Mouse (Mus musculus) embryonic facial prominence, embryonic 15.5 days (tissue): ENCODE data around the gene Zdhhc8. TPM values are rescaled to one million over a fixed set of nuclear protein-coding genes. Genes with fewer than 3 reads are reported as not detected.
A peak's percentile ranks its signal among the peaks of the same experiment; 100 is the strongest.

Experiments used
- ATAC-seq: fragments of 200-750 bp; cut with Nextera tagmentation; 2 replicates; pipeline ENCODE4 v1.8.0; 2017; ENCODE audit warnings: low read depth, moderate TSS enrichment; ENCODE audit not compliant: insufficient number of reproducible peaks, low FRiP score, low TSS enrichment
- H3K27ac ChIP-seq: fragments of 300-500 bp; sonication (generic); replicated peaks from 2 replicates; pipeline ENCODE4 v1.5.1; 2015; ENCODE audit warnings: mild to moderate bottlenecking, inconsistent platforms
- H3K27me3 ChIP-seq: fragments of 300-500 bp; sonication (generic); 2 replicates; pipeline ENCODE4 v1.6.1; 2015; ENCODE audit warnings: inconsistent platforms
- H3K36me3 ChIP-seq: fragments of 300-500 bp; sonication (generic); 2 replicates; pipeline ENCODE4 v1.6.1; 2015; ENCODE audit warnings: mild to moderate bottlenecking, inconsistent platforms
- H3K4me1 ChIP-seq: fragments of 300-500 bp; sonication (generic); 2 replicates; pipeline ENCODE4 v1.6.1; 2015; ENCODE audit warnings: inconsistent platforms
- H3K4me2 ChIP-seq: fragments of 300-500 bp; sonication (generic); replicated peaks from 2 replicates; pipeline ENCODE4 v1.6.1; 2015; ENCODE audit warnings: mild to moderate bottlenecking, inconsistent platforms
- H3K4me3 ChIP-seq: fragments of 300-500 bp; sonication (generic); replicated peaks from 2 replicates; pipeline ENCODE4 v1.5.1; 2015; ENCODE audit warnings: mild to moderate bottlenecking, inconsistent platforms
- H3K9ac ChIP-seq: fragments of 300-500 bp; sonication (generic); 2 replicates; pipeline ENCODE4 v1.6.1; 2015; ENCODE audit warnings: inconsistent platforms
- H3K9me3 ChIP-seq: fragments of 300-500 bp; sonication (generic); replicated peaks from 2 replicates; pipeline ENCODE4 v1.6.1; 2016; ENCODE audit warnings: inconsistent platforms
- WGBS: fragments of 180-500 bp; shearing (Covaris S2); methylation state at CpG from one replicate; pipeline ENCODE4 v1.1.7; 2015; 5-methylcytosine and 5-hydroxymethylcytosine counted together
- microRNA counts: library from miRNA; unstranded; fragments of <30 nt; microRNA quantifications from one replicate; lab custom pipeline; 2016
- microRNA-seq: library from miRNA; unstranded; fragments of <30 nt; microRNA quantifications from one replicate; pipeline ENCODE4, GENCODE M21; 2016; ENCODE audit warnings: borderline number of aligned reads
- polyA plus RNA-seq: library from polyadenylated mRNA; unstranded; fragments of >200 nt; fragmentation: Nextera tagmentation; extraction: Ambion mirVana; gene quantifications from 2 replicates; pipeline ENCODE4 v1.2.1, GENCODE M21; 2015

Gene Zdhhc8
- polyA plus RNA-seq, 1 experiment from 2014 or later, result 24.3 TPM

DNA sequence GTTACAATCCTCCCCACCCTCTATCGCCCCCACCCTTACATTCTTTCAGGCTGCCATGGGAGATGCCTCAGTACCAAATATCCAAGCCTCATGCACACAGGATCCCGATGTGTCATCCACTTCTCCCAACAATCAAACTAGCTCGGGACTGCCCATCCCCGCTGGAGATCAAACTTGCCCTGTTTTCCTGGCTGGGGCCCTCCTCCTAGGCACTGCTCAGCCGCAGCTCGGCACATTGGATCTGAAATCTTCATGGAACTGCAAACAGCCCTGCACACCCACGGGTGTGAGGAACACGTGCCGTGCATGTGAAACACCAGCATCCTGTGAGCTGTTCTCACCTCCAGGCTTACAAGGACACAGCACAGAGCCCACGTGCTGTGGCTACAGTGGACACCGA, 61.1 kb downstream of the Zdhhc8 start:
- H3K9me3 ChIP-seq, result no peaks in the 10 kb centered on the region
- ATAC-seq, result no peak
- H3K27ac ChIP-seq, result no peak overlapping the region
- H3K9ac ChIP-seq, result no peak overlapping the region
- H3K36me3 ChIP-seq, result no peaks in the 10 kb centered on the region
- H3K27me3 ChIP-seq, result no peaks in the 10 kb centered on the region
- H3K4me2 ChIP-seq, result no peak overlapping the region
- H3K4me1 ChIP-seq, result peaks cover 30% of the 10 kb centered on the region
- WGBS, result 64% methylated on average over 11 of the region's 11 CpGs
- H3K4me3 ChIP-seq, result no peak overlapping the region

GRCm38 (mm10) chr16:18173231-18173630, 61.7 kb downstream of the Zdhhc8 start:
- H3K4me2 ChIP-seq, result no peak overlapping the region
- no peak overlapping the region for H3K4me3 ChIP-seq
- no peak overlapping the region for H3K9ac ChIP-seq
- WGBS, result 70% methylated on average over 9 of the region's 9 CpGs
- H3K27me3 ChIP-seq, result no peaks in the 10 kb centered on the region
- H3K4me1 ChIP-seq, result peaks cover 29% of the 10 kb centered on the region
- ATAC-seq, result 0 out of 2 replicates have a peak, but pooled peaks have one; percentile 27
- no peaks in the 10 kb centered on the region for H3K9me3 ChIP-seq
- no peaks in the 10 kb centered on the region for H3K36me3 ChIP-seq
- H3K27ac ChIP-seq, result no peak overlapping the region

- WGBS, result 5% methylated on average over 7 of the region's 7 CpGs
- no peak overlapping the region for H3K4me2 ChIP-seq
- H3K27ac ChIP-seq, result no peak overlapping the region
- no peak for ATAC-seq
- H3K4me3 ChIP-seq, result no peak overlapping the region
- H3K4me1 ChIP-seq, result peaks cover 29% of the 10 kb centered on the region
- H3K36me3 ChIP-seq, result no peaks in the 10 kb centered on the region
- H3K27me3 ChIP-seq, result no peaks in the 10 kb centered on the region
- no peaks in the 10 kb centered on the region for H3K9me3 ChIP-seq
- no peak overlapping the region for H3K9ac ChIP-seq
These were observed 62.6 kb downstream of the Zdhhc8 start for GRCm38 (mm10) chr16:18172266-18172855.

MicroRNAs encoded within 50 kb of the gene (microRNA counts, 519-probe panel; counts per million panel counts)
- 2,001 counts per million, percentile 39 among the panel's probes with 10 or more counts for microRNA mmu-miR-1306 (lab: Ali Mortazavi, UCI)

Small RNAs within 50 kb of the gene (microRNA-seq; reads per million reads assigned to microRNA genes)
- gene Gm24572, result not detected
- gene Mir1306, result 185 reads per million, percentile 61 among the genes with 10 or more reads in this experiment

Other genes starting within 250 kb of the Zdhhc8 start
- gene Dgcr6, start 182.3 kb downstream of the Zdhhc8 start, polyA plus RNA-seq, result 108 and 115 TPM in 2 replicates
- 11.2 and 11.7 TPM in 2 replicates for gene Prodh, start 144.9 kb downstream of the Zdhhc8 start, polyA plus RNA-seq
- 7.4 and 7.9 TPM in 2 replicates for gene Rtn4r, start 107.5 kb downstream of the Zdhhc8 start, polyA plus RNA-seq
- not detected in 2 replicates for gene Ccdc188, start 17.3 kb downstream of the Zdhhc8 start, polyA plus RNA-seq
- 114 TPM in 2 replicates for gene Trmt2a, start 13.5 kb upstream of the Zdhhc8 start, polyA plus RNA-seq
- 450 and 466 TPM in 2 replicates for gene Ranbp1, start 13.6 kb upstream of the Zdhhc8 start, polyA plus RNA-seq
- 2.5 TPM in 2 replicates for gene Gm49776, start 23.2 kb upstream of the Zdhhc8 start, polyA plus RNA-seq
- 28.6 and 31.7 TPM in 2 replicates for gene Dgcr8, start 54.1 kb upstream of the Zdhhc8 start, polyA plus RNA-seq
- gene Tango2, start 113.0 kb upstream of the Zdhhc8 start, polyA plus RNA-seq, result 29.3 and 29.8 TPM in 2 replicates
- 33.8 and 37.9 TPM in 2 replicates for gene Arvcf, start 113.0 kb upstream of the Zdhhc8 start, polyA plus RNA-seq
- 17.0 and 18.2 TPM in 2 replicates for gene Txnrd2, start 191.2 kb upstream of the Zdhhc8 start, polyA plus RNA-seq
- 109 and 116 TPM in 2 replicates for gene Comt, start 191.7 kb upstream of the Zdhhc8 start, polyA plus RNA-seq